In the genomic region with DNA sequence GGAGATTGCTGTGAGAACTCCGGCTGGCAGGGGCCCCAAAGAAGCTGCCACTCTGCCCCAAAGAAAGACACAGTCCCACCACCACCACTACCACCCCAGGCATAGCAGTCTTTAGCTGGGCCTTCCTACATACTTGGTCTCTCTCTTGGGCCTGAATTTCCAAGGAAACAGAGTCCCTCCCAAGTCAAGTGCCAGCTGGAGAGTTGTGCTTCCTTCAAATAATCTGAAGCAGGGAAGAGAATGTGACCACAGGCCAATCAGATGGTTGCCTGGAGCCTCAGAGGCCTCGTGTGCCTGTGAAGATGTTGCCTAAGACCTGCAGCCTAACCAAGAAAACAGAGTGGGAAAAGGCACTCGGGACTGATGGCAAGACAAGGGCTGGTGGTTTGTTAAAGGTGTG, we compare ENCODE assay signal across 12 mouse cellular contexts.
"Had no signal": no experiment of that assay in that cellular context is flagged by ENCODE, and none has a peak within 500 bp of the region (broad histone marks: within the 10 kb centered on the region; RNA-seq: fewer than 3 reads in every experiment).

No protein-coding gene starts in this region.

- H3K4me2 ChIP-seq: liver, embryonic 13.5 days; lung, embryonic 15.5 days; midbrain, embryonic 11.5 days had no signal

- H3K9me3 ChIP-seq: liver, embryonic 13.5 days; lung, embryonic 15.5 days had no signal

- H3K27me3 ChIP-seq: liver, embryonic 13.5 days; lung, embryonic 15.5 days had no signal

- H3K36me3 ChIP-seq: liver, embryonic 13.5 days; lung, embryonic 15.5 days had no signal

- ATAC-seq: inflammation-experienced regulatory T-cells, adult 6 months; intestine, embryonic 16.5 days had no signal

- H3K4me3 ChIP-seq: layer of hippocampus, adult 2 months; liver, embryonic 13.5 days; lung, embryonic 15.5 days had no signal

- DNase-seq: kidney, postnatal 25 days; layer of hippocampus, adult 9-11 months; liver, embryonic 13.5 days; midbrain, embryonic 14.5 days; thymus, adult 18-20 months; thymus, postnatal 14 days had no signal

- H3K27ac ChIP-seq: kidney, postnatal 0 days; layer of hippocampus, adult 2 months; liver, embryonic 13.5 days; lung, embryonic 15.5 days had no signal

- H3K4me1 ChIP-seq: liver, embryonic 13.5 days had no signal

- H3K9ac ChIP-seq: liver, embryonic 13.5 days; lung, embryonic 15.5 days had no signal
